Mouse (Mus musculus) embryonic facial prominence, embryonic 10.5 days (tissue): ENCODE measurements at regions not wholly inside any gene's neighbourhood (a gene's known extent, or its start where the extent isn't known, plus 50 kb on each side); places are given as distances from the start of the nearest gene placed in this dataset.

Source experiments
- DNase-seq: peaks from one replicate; pipeline ENCODE4 v3.0.0-alpha.2; 2017; ENCODE audit warnings: low spot score
- H3K27ac ChIP-seq: fragments of 300-500 bp; sonication (generic); replicated peaks from 2 replicates; pipeline ENCODE4 v1.5.1; 2016; ENCODE audit warnings: mild to moderate bottlenecking
- H3K27me3 ChIP-seq: fragments of 300-500 bp; sonication (generic); replicated peaks from 2 replicates; pipeline ENCODE4 v1.6.1; 2016; ENCODE audit warnings: low read depth, mild to moderate bottlenecking; ENCODE audit not compliant: poor library complexity, severe bottlenecking
- H3K36me3 ChIP-seq: fragments of 300-500 bp; sonication (generic); replicated peaks from 2 replicates; pipeline ENCODE4 v1.6.1; 2016; ENCODE audit warnings: mild to moderate bottlenecking, moderate library complexity
- H3K4me1 ChIP-seq: fragments of 300-500 bp; sonication (generic); 2 replicates; pipeline ENCODE4 v1.6.1; 2016
- H3K4me3 ChIP-seq: fragments of 300-500 bp; sonication (generic); 2 replicates; pipeline ENCODE4 v1.5.1; 2016; ENCODE audit warnings: mild to moderate bottlenecking, moderate library complexity
- H3K9me3 ChIP-seq: fragments of 300-500 bp; sonication (generic); 2 replicates; pipeline ENCODE4 v1.6.1; 2016; ENCODE audit warnings: mild to moderate bottlenecking
- WGBS: fragments of 180-500 bp; shearing (Covaris S2); methylation state at CpG from one replicate; pipeline ENCODE4 v1.1.7; 2016; 5-methylcytosine and 5-hydroxymethylcytosine counted together

DNA sequence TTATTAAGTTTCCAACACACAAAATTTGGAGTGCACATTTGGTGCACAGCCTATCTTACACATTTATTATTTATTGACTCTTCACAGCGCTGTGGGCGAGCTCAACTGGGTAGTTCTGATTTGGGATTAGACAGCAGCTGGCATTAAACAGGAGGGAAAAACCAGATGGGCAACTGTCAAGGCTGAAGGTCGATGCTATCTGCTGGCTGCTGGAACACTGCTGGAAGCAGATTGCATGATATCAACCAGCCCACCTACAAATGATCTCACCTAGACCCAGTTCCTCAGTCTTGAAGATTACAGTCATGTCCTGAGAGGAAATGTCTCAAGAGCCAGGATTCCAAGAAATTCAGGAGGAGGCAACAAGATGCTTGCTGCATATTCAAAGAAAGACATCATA is 91.0 kb upstream of the Arid1b start:
- WGBS = 87% methylated on average over 3 of the region's 3 CpGs
- H3K9me3 ChIP-seq = no peaks in the 10 kb centered on the region
- no peak for DNase-seq

DNA sequence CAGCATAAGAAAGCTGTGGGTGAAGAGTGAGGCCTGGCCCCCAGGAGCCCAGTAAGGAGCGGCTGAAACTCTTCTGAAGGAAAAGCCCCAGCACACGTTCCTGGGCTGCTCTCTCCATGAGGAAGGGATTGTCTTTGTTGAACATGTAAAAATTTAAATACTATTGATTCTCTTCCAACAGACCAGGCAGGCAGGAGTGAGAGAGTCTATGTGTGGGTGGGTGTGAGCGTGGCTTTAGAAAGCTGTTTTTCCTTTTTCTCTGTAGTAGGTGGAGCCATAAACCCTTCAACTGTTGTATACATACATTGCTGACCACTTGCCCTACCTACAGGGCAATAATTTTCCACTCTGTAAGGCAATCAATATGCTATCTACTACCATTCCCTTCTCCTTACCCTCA is 87.6 kb upstream of the Arid1b start:
- WGBS = 50% methylated on average over 3 of the region's 3 CpGs
- Histone ChIP-seq H3K9me3 (no peaks in the 10 kb centered on the region), H3K4me1 (peaks cover 18% of the 10 kb centered on the region), H3K36me3 (no peaks in the 10 kb centered on the region), H3K27me3 (no peaks in the 10 kb centered on the region), H3K27ac (peak overlapping the region; percentile 85), H3K4me3 (no peak overlapping the region; the same call in 1 of the 2 replicates)
- DNase-seq = no peak

More for the DNA sequence above, 91.0 kb upstream of the Arid1b start:
- Histone ChIP-seq H3K4me1 (peaks cover 10% of the 10 kb centered on the region), H3K27ac (no peak overlapping the region), H3K4me3 (no peak overlapping the region), H3K36me3 (no peaks in the 10 kb centered on the region), H3K27me3 (no peaks in the 10 kb centered on the region)

DNA sequence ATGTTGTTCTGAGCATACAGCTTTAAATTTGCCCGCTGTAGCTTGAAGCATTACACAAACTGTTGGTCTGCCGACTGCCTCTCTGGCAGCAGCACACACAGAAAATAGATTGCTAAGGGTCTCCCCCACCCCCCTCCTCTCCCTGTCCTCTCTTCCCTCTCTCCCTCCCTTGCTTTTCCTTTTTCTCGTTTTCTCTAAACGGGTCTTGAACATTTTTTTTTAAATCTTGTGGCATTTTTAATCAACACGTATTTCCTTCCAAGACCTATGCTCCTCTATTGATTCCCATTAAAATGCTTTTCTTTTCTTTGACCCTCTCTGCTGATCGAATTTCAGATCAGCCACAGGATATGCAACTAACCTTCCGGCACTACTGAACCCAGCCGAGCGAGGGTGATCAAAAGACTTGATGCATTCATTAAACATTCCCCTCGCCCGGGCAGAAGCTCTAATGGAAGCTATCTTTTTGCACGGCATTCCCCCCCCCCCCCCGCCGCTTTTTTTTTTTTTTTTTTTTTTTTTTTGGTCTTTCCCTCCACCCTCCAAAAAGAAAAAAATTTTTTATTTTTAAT is 86.9 kb upstream of the Arid1b start:
- Histone ChIP-seq H3K4me3 (peak overlapping the region; percentile 65), H3K36me3 (no peaks in the 10 kb centered on the region), H3K9me3 (no peaks in the 10 kb centered on the region), H3K27ac (peak overlapping the region; percentile 97), H3K27me3 (no peaks in the 10 kb centered on the region), H3K4me1 (peaks cover 18% of the 10 kb centered on the region)
- WGBS = under 1% methylated on average over 14 of the region's 14 CpGs
- peak; percentile 79 for DNase-seq

DNA sequence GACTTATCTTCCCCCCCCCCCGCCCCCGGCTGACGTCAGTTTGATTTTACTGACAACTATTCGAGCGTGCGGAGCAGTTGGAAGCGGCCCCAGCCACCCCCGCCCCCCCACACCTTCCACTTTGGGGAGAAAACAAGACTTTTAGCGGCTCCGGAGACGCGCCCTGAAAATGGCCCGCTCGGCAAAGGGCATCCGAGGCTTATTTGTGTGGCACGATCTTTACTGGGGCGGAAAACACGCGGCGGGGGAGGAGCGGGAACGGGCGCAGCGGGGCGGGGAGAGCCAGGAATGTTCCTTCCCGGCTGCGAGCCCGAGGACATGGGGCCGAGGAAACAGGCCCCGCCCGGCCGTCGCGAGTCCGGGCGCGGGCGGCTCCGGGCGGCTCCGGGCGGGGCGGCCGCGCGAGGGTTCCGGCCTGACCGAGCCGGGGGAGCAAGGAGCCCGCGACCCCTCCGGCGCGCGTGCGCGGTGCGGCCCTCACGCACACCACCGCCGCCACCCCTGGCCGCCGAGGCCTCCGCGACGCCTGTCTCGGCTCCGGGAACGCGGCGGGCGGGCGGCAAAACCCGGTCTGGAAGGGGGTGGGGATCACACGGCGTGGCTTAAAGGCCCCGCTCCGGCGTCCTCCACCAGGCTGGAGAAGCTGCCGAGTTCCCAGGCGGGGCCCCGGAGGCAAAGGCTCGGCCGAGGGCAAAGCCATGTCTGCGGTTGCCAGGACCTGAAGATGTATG is 86.1 kb upstream of the Arid1b start:
- under 1% methylated on average over 85 of the region's 85 CpGs for WGBS
- Histone ChIP-seq H3K36me3 (no peaks in the 10 kb centered on the region), H3K27ac (peak overlapping the region; percentile 97)

DNA sequence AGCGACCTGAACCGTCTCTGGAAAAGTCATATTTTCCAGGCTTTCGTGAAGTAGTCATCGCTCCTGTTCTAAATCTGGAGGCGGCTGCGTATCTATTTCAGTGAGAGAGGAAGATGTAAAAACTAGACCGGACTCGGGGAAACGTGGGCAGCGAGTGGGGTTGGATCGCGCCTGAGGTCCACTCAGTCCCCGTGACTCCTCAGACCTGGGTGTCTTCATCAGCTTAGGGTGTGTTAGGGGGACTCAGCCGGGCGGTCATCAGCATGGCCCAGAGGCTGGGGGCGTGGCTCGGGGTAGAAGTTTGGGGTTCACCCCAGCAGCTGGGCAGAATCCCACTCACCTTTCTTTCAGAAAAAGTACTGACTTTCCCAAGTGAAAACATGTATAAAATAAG is 85.6 kb upstream of the Arid1b start:
- Histone ChIP-seq H3K27me3 (no peaks in the 10 kb centered on the region), H3K36me3 (no peaks in the 10 kb centered on the region), H3K4me3 (peak overlapping the region; percentile 65), H3K4me1 (peaks cover 18% of the 10 kb centered on the region), H3K9me3 (no peaks in the 10 kb centered on the region), H3K27ac (peak overlapping the region; percentile 97)
- no peak for DNase-seq
- WGBS = 2% methylated on average over 17 of the region's 17 CpGs

More for the DNA sequence above, 86.1 kb upstream of the Arid1b start:
- H3K9me3 ChIP-seq = no peaks in the 10 kb centered on the region
- H3K4me3 ChIP-seq = peak overlapping the region; percentile 65
- H3K4me1 ChIP-seq = peaks cover 18% of the 10 kb centered on the region
- no peaks in the 10 kb centered on the region for H3K27me3 ChIP-seq
- DNase-seq = peak; percentile 96

DNA sequence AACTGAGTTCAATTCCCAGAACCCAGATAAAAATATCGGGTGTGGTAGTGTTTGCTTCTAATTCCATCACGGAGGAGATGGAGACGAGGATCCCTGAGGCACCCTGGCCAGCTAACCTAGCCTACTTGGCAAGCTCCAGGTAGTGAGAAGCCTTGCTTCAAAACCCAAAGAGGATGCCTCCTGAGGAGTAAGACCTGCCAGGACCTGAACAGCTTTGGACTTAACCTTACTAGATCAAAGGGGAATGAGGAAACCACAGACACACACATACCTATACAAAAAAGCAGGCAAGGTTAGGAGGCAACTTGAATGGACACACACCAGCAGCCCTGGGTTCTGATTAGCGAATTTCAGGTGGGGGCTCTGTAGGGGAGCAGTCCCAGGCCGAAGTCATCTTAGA is 84.0 kb upstream of the Arid1b start:
- 81% methylated on average over 5 of the region's 5 CpGs for WGBS
- no peak for DNase-seq
- no peaks in the 10 kb centered on the region for H3K36me3 ChIP-seq
- H3K27me3 ChIP-seq = no peaks in the 10 kb centered on the region
- no peak overlapping the region for H3K4me3 ChIP-seq
- no peaks in the 10 kb centered on the region for H3K9me3 ChIP-seq
- H3K27ac ChIP-seq = no peak overlapping the region
- H3K4me1 ChIP-seq = peaks cover 18% of the 10 kb centered on the region

DNA sequence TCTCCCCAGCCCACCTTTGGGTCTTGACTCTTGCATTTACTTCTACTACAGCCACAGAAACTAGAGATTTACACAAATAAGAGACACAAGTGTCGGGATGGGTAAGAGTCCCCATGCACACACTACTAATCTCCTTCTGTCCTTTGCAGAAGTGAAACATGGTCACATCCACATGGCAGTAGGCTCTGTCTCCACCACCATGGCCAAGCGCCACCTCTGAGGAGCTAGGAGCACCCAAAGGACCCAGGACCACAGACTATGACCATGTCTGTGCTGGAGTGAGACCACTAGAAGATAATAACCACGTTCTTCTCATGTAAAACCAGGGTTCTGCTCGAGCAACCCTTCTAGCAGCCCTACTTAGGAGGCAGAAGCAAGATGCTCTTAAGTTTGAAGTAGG is 81.1 kb upstream of the Arid1b start:
- no peak overlapping the region for H3K27ac ChIP-seq
- peaks cover 8% of the 10 kb centered on the region; the same call in 1 of the 2 replicates for H3K4me1 ChIP-seq
- no peaks in the 10 kb centered on the region for H3K36me3 ChIP-seq
- no peak overlapping the region for H3K4me3 ChIP-seq
- no peaks in the 10 kb centered on the region for H3K27me3 ChIP-seq
- H3K9me3 ChIP-seq = no peaks in the 10 kb centered on the region
- DNase-seq = no peak
- WGBS = 84% methylated on average over 4 of the region's 4 CpGs

DNA sequence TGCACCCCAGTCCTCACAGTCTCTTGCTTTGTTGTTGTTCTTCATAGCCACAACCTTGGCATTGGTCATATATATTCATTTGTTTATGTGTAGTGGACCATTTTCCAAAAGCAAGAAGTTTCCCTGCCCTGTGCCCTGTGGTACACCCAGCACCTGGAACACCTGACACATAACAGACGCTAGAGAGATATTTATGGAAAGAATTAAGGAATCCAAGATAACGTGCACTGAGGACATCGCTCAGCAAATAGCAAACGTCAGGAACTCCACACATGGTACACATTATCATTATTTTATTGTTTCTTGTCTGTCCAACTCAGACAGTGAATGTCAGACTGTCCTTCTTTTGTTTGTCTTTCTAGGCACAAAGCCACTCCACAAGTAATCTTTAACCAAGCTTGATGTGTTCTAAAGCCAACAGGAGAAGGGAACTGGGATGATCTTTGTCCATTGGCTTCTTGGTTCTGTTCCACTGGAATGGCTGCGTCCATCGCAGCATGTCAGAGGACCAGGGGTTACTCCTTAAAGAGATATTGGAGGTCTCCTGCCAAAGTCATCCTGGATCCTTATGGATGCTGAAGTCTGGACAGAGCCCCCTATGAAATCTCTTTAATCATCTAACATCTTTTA is 74.2 kb upstream of the Arid1b start:
- no peaks in the 10 kb centered on the region for H3K36me3 ChIP-seq
- no peaks in the 10 kb centered on the region for H3K27me3 ChIP-seq
- no peaks in the 10 kb centered on the region for H3K9me3 ChIP-seq
- H3K4me3 ChIP-seq = no peak overlapping the region
- H3K27ac ChIP-seq = no peak overlapping the region
- 81% methylated on average over 6 of the region's 6 CpGs for WGBS
- DNase-seq = no peak
- H3K4me1 ChIP-seq = no peaks in the 10 kb centered on the region

DNA sequence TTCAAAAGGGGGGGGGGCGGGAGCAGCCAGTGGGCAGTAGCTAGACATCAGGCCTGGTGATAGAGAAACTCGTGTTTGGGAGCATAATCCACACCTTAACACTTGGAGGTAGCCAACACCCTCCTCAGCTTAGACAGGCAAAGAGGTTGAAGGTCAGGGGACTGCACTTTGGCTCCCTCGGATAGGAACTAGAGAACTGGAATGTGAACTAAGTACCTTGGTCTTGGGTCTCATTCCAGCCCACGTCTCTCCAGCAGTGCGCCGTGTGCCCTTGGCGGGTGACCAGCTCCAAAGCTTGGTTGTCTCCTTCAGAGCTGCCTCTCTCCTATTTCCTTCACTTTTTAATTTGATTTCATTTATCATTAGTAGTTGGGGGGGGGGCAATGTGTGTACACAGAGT is 73.0 kb upstream of the Arid1b start:
- WGBS = 82% methylated on average over 7 of the region's 7 CpGs
- no peaks in the 10 kb centered on the region for H3K36me3 ChIP-seq
- no peak overlapping the region for H3K27ac ChIP-seq
- peak; percentile 3 for DNase-seq
- H3K4me1 ChIP-seq = no peaks in the 10 kb centered on the region
- no peaks in the 10 kb centered on the region for H3K27me3 ChIP-seq
- H3K9me3 ChIP-seq = no peaks in the 10 kb centered on the region
- H3K4me3 ChIP-seq = no peak overlapping the region

DNA sequence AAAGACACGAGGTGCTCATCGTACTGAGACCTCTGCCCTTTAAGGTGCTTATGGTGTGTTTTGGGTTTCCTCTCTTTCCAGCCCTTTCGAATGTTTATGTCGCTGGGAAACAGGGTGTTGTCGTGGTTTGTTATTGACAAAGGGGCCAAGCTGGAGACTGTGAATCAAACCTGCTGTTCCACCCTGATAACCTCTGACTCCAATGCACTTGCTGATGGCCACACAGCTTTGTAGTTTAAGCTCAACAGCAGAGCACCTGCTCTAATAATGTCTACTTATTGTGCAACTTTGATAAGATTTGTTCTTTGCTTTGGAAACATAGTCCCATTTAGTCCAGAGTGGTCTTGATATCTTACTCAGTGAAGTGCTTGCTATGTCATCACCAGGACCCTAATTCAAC is 65.5 kb upstream of the Arid1b start:
- H3K27ac ChIP-seq = no peak overlapping the region
- H3K4me1 ChIP-seq = no peaks in the 10 kb centered on the region
- no peaks in the 10 kb centered on the region for H3K36me3 ChIP-seq
- H3K4me3 ChIP-seq = no peak overlapping the region
- H3K9me3 ChIP-seq = no peaks in the 10 kb centered on the region
- DNase-seq = no peak
- H3K27me3 ChIP-seq = no peaks in the 10 kb centered on the region
- 78% methylated on average over 5 of the region's 5 CpGs for WGBS

DNA sequence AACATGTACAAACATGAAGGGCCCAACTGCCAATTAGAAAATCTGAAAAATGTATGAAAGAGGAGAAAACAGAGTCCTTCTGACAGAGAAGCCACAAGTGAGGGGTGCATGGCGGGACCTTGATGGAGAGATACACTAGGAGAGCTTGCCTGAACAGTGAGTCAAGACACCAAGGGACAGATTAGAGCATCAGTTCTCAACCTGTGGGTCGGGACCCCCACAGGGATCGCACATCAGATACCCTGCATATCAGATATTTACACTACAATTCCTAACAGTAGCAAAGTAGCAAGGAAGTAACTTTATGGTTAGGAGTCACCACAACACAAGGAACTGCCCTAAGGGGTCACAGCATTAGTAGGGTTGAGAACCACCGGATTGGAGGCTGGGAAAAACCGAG is 58.9 kb upstream of the Arid1b start:
- no peaks in the 10 kb centered on the region for H3K9me3 ChIP-seq
- no peaks in the 10 kb centered on the region for H3K27me3 ChIP-seq
- DNase-seq = no peak
- H3K4me1 ChIP-seq = no peaks in the 10 kb centered on the region
- H3K36me3 ChIP-seq = no peaks in the 10 kb centered on the region
- 89% methylated on average over 5 of the region's 5 CpGs for WGBS
- H3K4me3 ChIP-seq = no peak overlapping the region
- no peak overlapping the region for H3K27ac ChIP-seq

DNA sequence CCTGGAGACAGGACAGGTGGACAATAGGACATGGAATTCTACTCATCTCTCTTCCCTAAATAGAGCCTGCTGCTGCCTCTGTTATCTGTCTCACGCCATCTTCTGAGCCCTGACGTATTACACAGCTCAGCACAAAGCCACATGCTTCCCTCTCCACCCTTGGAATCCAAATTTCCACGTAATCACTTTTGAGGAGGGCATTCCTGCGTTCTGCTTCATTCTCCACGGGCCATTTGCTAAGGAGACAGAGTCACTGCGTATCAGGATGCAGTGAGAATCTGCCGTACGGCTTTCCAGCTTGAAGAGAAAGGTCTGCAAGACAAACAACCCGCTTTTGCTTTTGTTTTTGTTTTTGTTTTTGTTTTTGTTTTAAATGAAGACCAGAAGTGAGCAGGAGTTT is 53.5 kb upstream of the Arid1b start:
- Histone ChIP-seq H3K36me3 (no peaks in the 10 kb centered on the region), H3K27ac (no peak overlapping the region), H3K4me3 (no peak overlapping the region), H3K4me1 (peaks cover 7% of the 10 kb centered on the region), H3K27me3 (no peaks in the 10 kb centered on the region), H3K9me3 (no peaks in the 10 kb centered on the region)
- WGBS = 63% methylated on average over 9 of the region's 9 CpGs
- DNase-seq = no peak

DNA sequence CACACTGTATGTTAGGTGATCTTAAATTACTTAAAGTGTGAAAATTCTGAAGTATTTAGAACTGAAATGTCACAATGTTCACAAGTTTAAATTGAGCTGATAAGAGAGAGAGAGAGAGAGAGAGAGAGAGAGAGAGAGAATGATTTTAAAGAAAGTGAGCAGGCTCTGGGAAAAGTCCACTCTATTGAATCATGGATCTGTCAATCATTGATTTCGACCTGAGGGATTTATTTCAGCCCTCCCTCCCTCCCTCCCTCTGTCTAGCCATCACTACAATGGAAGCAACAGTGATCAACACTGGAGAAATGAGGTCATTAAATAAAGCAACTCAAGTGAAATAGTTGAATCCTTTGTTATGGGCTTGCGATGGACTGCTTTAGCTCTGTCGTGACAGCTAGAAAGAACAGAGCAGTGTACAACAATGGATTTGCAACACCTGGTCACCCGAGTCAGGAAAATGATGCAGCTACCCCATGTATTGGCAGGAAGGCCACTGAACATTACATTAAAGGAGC is 52.8 kb upstream of the Arid1b start:
- Histone ChIP-seq H3K36me3 (no peaks in the 10 kb centered on the region), H3K4me3 (no peak overlapping the region), H3K27ac (no peak overlapping the region), H3K27me3 (no peaks in the 10 kb centered on the region), H3K9me3 (no peaks in the 10 kb centered on the region), H3K4me1 (peaks cover 15% of the 10 kb centered on the region)
- WGBS = 65% methylated on average over 4 of the region's 4 CpGs
- no peak for DNase-seq
